Mouse (Mus musculus): Measurements from ENCODE around the gene Gm6871. TPM values are rescaled to one million over a fixed set of nuclear protein-coding genes. Genes with fewer than 3 reads are reported as not detected.
"Not testable (repeated sequence)": the region's sequence is repeated elsewhere in the genome, so short reads cannot be mapped to it uniquely, and the experiment has no call there.

Gene Gm6871
- not detected in 2 replicates for polyA plus RNA-seq (2016; fragmentation: Nextera tagmentation; extraction: Ambion mirVana)

- not testable (repeated sequence) for H3K36me3 ChIP-seq; H3K9me3 ChIP-seq (replicated peaks); H3K27me3 ChIP-seq (ENCODE audit: low read depth, poor library complexity, severe bottlenecking); DNase-seq (ENCODE audit: low spot score); H3K4me3 ChIP-seq; H3K4me1 ChIP-seq; H3K27ac ChIP-seq
- WGBS: 86% methylated on average over 6 of the region's 6 CpGs
Observed at GRCm38 (mm10) chr7:41573562-41573961, at the start of gene Gm6871. TSS of gene Gm6871 (minus strand) at chr7:41573662.

GRCm38 (mm10) chr7:41616241-41616640, 42.8 kb upstream of the Gm6871 start:
- H3K27me3 ChIP-seq (ENCODE audit: low read depth, poor library complexity, severe bottlenecking); H3K9me3 ChIP-seq (replicated peaks); H3K27ac ChIP-seq; DNase-seq (ENCODE audit: low spot score); H3K4me3 ChIP-seq; H3K4me1 ChIP-seq: not testable (repeated sequence)
- peaks cover 77% of the 10 kb centered on the region for H3K36me3 ChIP-seq
- WGBS: 98% methylated on average over 1 of the region's 1 CpGs

GRCm38 (mm10) chr7:41611654-41612053, 38.2 kb upstream of the Gm6871 start:
- 95% methylated on average over 3 of the region's 3 CpGs for WGBS
- Histone ChIP-seq H3K27ac (no peak overlapping the region), H3K4me1 (no peaks in the 10 kb centered on the region), H3K9me3 (replicated peaks) (no peaks in the 10 kb centered on the region), H3K4me3 (no peak overlapping the region), H3K36me3 (peaks cover 65% of the 10 kb centered on the region), H3K27me3 (ENCODE audit: low read depth, poor library complexity, severe bottlenecking) (no peaks in the 10 kb centered on the region)
- DNase-seq (ENCODE audit: low spot score): no peak

GRCm38 (mm10) chr7:41599932-41600548, 26.6 kb upstream of the Gm6871 start:
- Histone ChIP-seq H3K4me3 (peak overlapping the region; percentile 62), H3K27ac (peak overlapping the region; percentile 77; the same call in 1 of the 2 replicates), H3K36me3 (peaks cover 23% of the 10 kb centered on the region), H3K4me1 (peaks cover 3% of the 10 kb centered on the region; the same call in 1 of the 2 replicates), H3K9me3 (replicated peaks) (no peaks in the 10 kb centered on the region), H3K27me3 (ENCODE audit: low read depth, poor library complexity, severe bottlenecking) (no peaks in the 10 kb centered on the region)
- 15% methylated on average over 3 of the region's 3 CpGs for WGBS
- no peak for DNase-seq (ENCODE audit: low spot score)

- Histone ChIP-seq H3K4me1 (peaks cover 3% of the 10 kb centered on the region; the same call in 1 of the 2 replicates), H3K27me3 (ENCODE audit: low read depth, poor library complexity, severe bottlenecking) (no peaks in the 10 kb centered on the region), H3K36me3 (peaks cover 15% of the 10 kb centered on the region), H3K9me3 (replicated peaks) (no peaks in the 10 kb centered on the region), H3K4me3 (peak within 1 kb of the TSS; percentile 62), H3K27ac (peak within 1 kb of the TSS; percentile 77)
- WGBS: under 1% methylated on average over 41 of the region's 41 CpGs
- peak; percentile 91 for DNase-seq (ENCODE audit: low spot score)
Observed at GRCm38 (mm10) chr7:41599034-41599813, 25.8 kb upstream of the Gm6871 start, which contains the start of gene 2610021A01Rik. TSS of gene 2610021A01Rik (plus strand) at chr7:41599230.

- peaks cover 15% of the 10 kb centered on the region for H3K36me3 ChIP-seq
- DNase-seq (ENCODE audit: low spot score): no peak
- 48% methylated on average over 5 of the region's 5 CpGs for WGBS
- H3K27ac ChIP-seq: peak overlapping the region; percentile 77
- H3K9me3 ChIP-seq (replicated peaks): no peaks in the 10 kb centered on the region
- no peaks in the 10 kb centered on the region for H3K27me3 ChIP-seq (ENCODE audit: low read depth, poor library complexity, severe bottlenecking)
- H3K4me1 ChIP-seq: peaks cover 3% of the 10 kb centered on the region; the same call in 1 of the 2 replicates
- peak overlapping the region; percentile 62 for H3K4me3 ChIP-seq
Observed at GRCm38 (mm10) chr7:41598615-41599014, 25.2 kb upstream of the Gm6871 start.

GRCm38 (mm10) chr7:41587831-41588230, 14.4 kb upstream of the Gm6871 start:
- not testable (repeated sequence) for DNase-seq (ENCODE audit: low spot score); H3K9me3 ChIP-seq (replicated peaks); H3K27ac ChIP-seq; H3K27me3 ChIP-seq (ENCODE audit: low read depth, poor library complexity, severe bottlenecking); H3K4me3 ChIP-seq; H3K4me1 ChIP-seq; H3K36me3 ChIP-seq

GRCm38 (mm10) chr7:41582028-41582427, 8.6 kb upstream of the Gm6871 start:
- Histone ChIP-seq H3K27me3 (ENCODE audit: low read depth, poor library complexity, severe bottlenecking) (no peaks in the 10 kb centered on the region), H3K27ac (no peak overlapping the region), H3K4me1 (no peaks in the 10 kb centered on the region), H3K4me3 (no peak overlapping the region), H3K36me3 (no peaks in the 10 kb centered on the region), H3K9me3 (replicated peaks) (0 out of 2 replicates have a peak, but pooled peaks cover 2% of the 10 kb centered on the region)
- no peak for DNase-seq (ENCODE audit: low spot score)

GRCm38 (mm10) chr7:41577956-41578355, 4.5 kb upstream of the Gm6871 start:
- Histone ChIP-seq H3K36me3 (no peaks in the 10 kb centered on the region), H3K27me3 (ENCODE audit: low read depth, poor library complexity, severe bottlenecking) (no peaks in the 10 kb centered on the region), H3K4me1 (no peaks in the 10 kb centered on the region), H3K27ac (no peak overlapping the region), H3K9me3 (replicated peaks) (no peaks in the 10 kb centered on the region), H3K4me3 (no peak overlapping the region)
- DNase-seq (ENCODE audit: low spot score): no peak
- 100% methylated on average over 2 of the region's 2 CpGs for WGBS

GRCm38 (mm10) chr7:41560681-41561080, 12.8 kb downstream of the Gm6871 start:
- no peaks in the 10 kb centered on the region for H3K36me3 ChIP-seq
- WGBS: 71% methylated on average over 8 of the region's 8 CpGs

GRCm38 (mm10) chr7:41512672-41513071, 60.8 kb downstream of the Gm6871 start:
- 91% methylated on average over 3 of the region's 3 CpGs for WGBS
- Histone ChIP-seq H3K27me3 (ENCODE audit: low read depth, poor library complexity, severe bottlenecking) (no peaks in the 10 kb centered on the region), H3K36me3 (no peaks in the 10 kb centered on the region)

More at GRCm38 (mm10) chr7:41560681-41561080, 12.8 kb downstream of the Gm6871 start:
- Histone ChIP-seq H3K4me3 (no peak overlapping the region), H3K27ac (no peak overlapping the region), H3K4me1 (no peaks in the 10 kb centered on the region), H3K27me3 (ENCODE audit: low read depth, poor library complexity, severe bottlenecking) (no peaks in the 10 kb centered on the region), H3K9me3 (replicated peaks) (peaks cover 4% of the 10 kb centered on the region; the same call in 1 of the 2 replicates)
- DNase-seq (ENCODE audit: low spot score): no peak

GRCm38 (mm10) chr7:41512207-41512606, 61.3 kb downstream of the Gm6871 start:
- no peaks in the 10 kb centered on the region for H3K27me3 ChIP-seq (ENCODE audit: low read depth, poor library complexity, severe bottlenecking)
- no peak overlapping the region for H3K4me3 ChIP-seq
- DNase-seq (ENCODE audit: low spot score): no peak
- H3K9me3 ChIP-seq (replicated peaks): no peaks in the 10 kb centered on the region
- H3K4me1 ChIP-seq: no peaks in the 10 kb centered on the region
- no peak overlapping the region for H3K27ac ChIP-seq
- H3K36me3 ChIP-seq: no peaks in the 10 kb centered on the region
- WGBS: 25% methylated on average over 1 of the region's 1 CpGs

More at GRCm38 (mm10) chr7:41512672-41513071, 60.8 kb downstream of the Gm6871 start:
- DNase-seq (ENCODE audit: low spot score): no peak
- Histone ChIP-seq H3K9me3 (replicated peaks) (no peaks in the 10 kb centered on the region), H3K27ac (no peak overlapping the region), H3K4me3 (no peak overlapping the region), H3K4me1 (no peaks in the 10 kb centered on the region)

- Histone ChIP-seq H3K9me3 (replicated peaks) (0 out of 2 replicates have a peak, but pooled peaks cover 3% of the 10 kb centered on the region), H3K27me3 (ENCODE audit: low read depth, poor library complexity, severe bottlenecking) (no peaks in the 10 kb centered on the region), H3K36me3 (no peaks in the 10 kb centered on the region), H3K4me3 (no peak overlapping the region), H3K27ac (no peak overlapping the region), H3K4me1 (no peaks in the 10 kb centered on the region)
- WGBS: 54% methylated on average over 1 of the region's 1 CpGs
- no peak for DNase-seq (ENCODE audit: low spot score)
Observed at GRCm38 (mm10) chr7:41502402-41502801, 71.1 kb downstream of the Gm6871 start.
